Mouse (Mus musculus): ENCODE results near the gene Pbdc1. TPM values are rescaled to one million over a fixed set of nuclear protein-coding genes. Genes with fewer than 3 reads are reported as not detected.
"Not testable (repeated sequence)": the region's sequence is repeated elsewhere in the genome, so short reads cannot be mapped to it uniquely, and the experiment has no call there.

Pbdc1 gene
- polyA plus RNA-seq, 1 experiment from 2014 or later, result 57.9 TPM

- Histone ChIP-seq H3K27ac (ENCODE audit: low read length) (no peak overlapping the region), H3K4me2 (ENCODE audit: low read depth, low read length) (no peak overlapping the region), H3K4me1 (ENCODE audit: control insufficient read depth, insufficient read depth, low read length) (no peaks in the 10 kb centered on the region), H3K4me3 (ENCODE audit: low read length) (no peak overlapping the region), H3K9me3 (ENCODE audit: control insufficient read depth, low read length) (no peaks in the 10 kb centered on the region), H3K36me3 (ENCODE audit: control insufficient read depth, insufficient read depth, low read length) (no peaks in the 10 kb centered on the region), H3K27me3 (replicated peaks; ENCODE audit: control insufficient read depth, insufficient read depth, low read length) (peaks cover 5% of the 10 kb centered on the region; the same call in 1 of the 2 replicates), H3K9ac (ENCODE audit: low read depth, low read length) (no peak overlapping the region)
- WGBS, result 54% methylated on average over 2 of the region's 2 CpGs
- ATAC-seq, result peak; percentile 77
These were observed 35.4 kb downstream of the Pbdc1 start for GRCm38 (mm10) chrX:105114994-105115393.

GRCm38 (mm10) chrX:105120275-105121226 is 41.0 kb downstream of the Pbdc1 start, which contains the start of gene Magee1:
TSS of gene Magee1 (plus strand) at chrX:105120378.
- Histone ChIP-seq H3K9me3 (ENCODE audit: control insufficient read depth, low read length) (no peaks in the 10 kb centered on the region), H3K27ac (ENCODE audit: low read length) (no peak within 1 kb of the TSS), H3K4me1 (ENCODE audit: control insufficient read depth, insufficient read depth, low read length) (no peaks in the 10 kb centered on the region), H3K4me2 (ENCODE audit: low read depth, low read length) (peak within 1 kb of the TSS; percentile 84), H3K4me3 (ENCODE audit: low read length) (peak within 1 kb of the TSS; percentile 56), H3K9ac (ENCODE audit: low read depth, low read length) (peak within 1 kb of the TSS; percentile 67), H3K27me3 (replicated peaks; ENCODE audit: control insufficient read depth, insufficient read depth, low read length) (peaks cover 24% of the 10 kb centered on the region), H3K36me3 (ENCODE audit: control insufficient read depth, insufficient read depth, low read length) (no peaks in the 10 kb centered on the region)
- 15% methylated on average over 65 of the region's 65 CpGs for WGBS
- ATAC-seq, result peak; percentile 66

- peak; percentile 67 for ATAC-seq
- peak overlapping the region; percentile 84 for H3K4me2 ChIP-seq (ENCODE audit: low read depth, low read length)
- 20% methylated on average over 34 of the region's 38 CpGs for WGBS
These were observed 41.8 kb downstream of the Pbdc1 start for GRCm38 (mm10) chrX:105121227-105121865.

GRCm38 (mm10) chrX:105124903-105125302 is 45.3 kb downstream of the Pbdc1 start:
- Histone ChIP-seq H3K27me3 (replicated peaks; ENCODE audit: control insufficient read depth, insufficient read depth, low read length) (peaks cover 20% of the 10 kb centered on the region), H3K9me3 (ENCODE audit: control insufficient read depth, low read length) (no peaks in the 10 kb centered on the region), H3K9ac (ENCODE audit: low read depth, low read length) (no peak overlapping the region), H3K4me2 (ENCODE audit: low read depth, low read length) (no peak overlapping the region), H3K4me1 (ENCODE audit: control insufficient read depth, insufficient read depth, low read length) (no peaks in the 10 kb centered on the region), H3K4me3 (ENCODE audit: low read length) (no peak overlapping the region), H3K27ac (ENCODE audit: low read length) (no peak overlapping the region), H3K36me3 (ENCODE audit: control insufficient read depth, insufficient read depth, low read length) (no peaks in the 10 kb centered on the region)
- 29% methylated on average over 3 of the region's 3 CpGs for WGBS
- no peak for ATAC-seq

More at GRCm38 (mm10) chrX:105121227-105121865, 41.8 kb downstream of the Pbdc1 start:
- Histone ChIP-seq H3K36me3 (ENCODE audit: control insufficient read depth, insufficient read depth, low read length) (no peaks in the 10 kb centered on the region), H3K9ac (ENCODE audit: low read depth, low read length) (peak overlapping the region; percentile 67), H3K27ac (ENCODE audit: low read length) (no peak overlapping the region), H3K4me3 (ENCODE audit: low read length) (peak overlapping the region; percentile 56), H3K9me3 (ENCODE audit: control insufficient read depth, low read length) (no peaks in the 10 kb centered on the region), H3K4me1 (ENCODE audit: control insufficient read depth, insufficient read depth, low read length) (no peaks in the 10 kb centered on the region), H3K27me3 (replicated peaks; ENCODE audit: control insufficient read depth, insufficient read depth, low read length) (peaks cover 24% of the 10 kb centered on the region)

GRCm38 (mm10) chrX:105151872-105152461 is 72.4 kb downstream of the Pbdc1 start:
- WGBS, result 43% methylated on average over 20 of the region's 26 CpGs
- Histone ChIP-seq H3K27me3 (replicated peaks; ENCODE audit: control insufficient read depth, insufficient read depth, low read length) (no peaks in the 10 kb centered on the region), H3K36me3 (ENCODE audit: control insufficient read depth, insufficient read depth, low read length) (no peaks in the 10 kb centered on the region), H3K4me1 (ENCODE audit: control insufficient read depth, insufficient read depth, low read length) (no peaks in the 10 kb centered on the region), H3K27ac (ENCODE audit: low read length) (no peak overlapping the region), H3K4me2 (ENCODE audit: low read depth, low read length) (peak overlapping the region; percentile 19; the same call in 1 of the 2 replicates), H3K9ac (ENCODE audit: low read depth, low read length) (no peak overlapping the region), H3K4me3 (ENCODE audit: low read length) (peak overlapping the region; percentile 19; the same call in 1 of the 2 replicates), H3K9me3 (ENCODE audit: control insufficient read depth, low read length) (no peaks in the 10 kb centered on the region)
- ATAC-seq, result no peak

GRCm38 (mm10) chrX:105165007-105165406 is 85.5 kb downstream of the Pbdc1 start:
- not testable (repeated sequence) for H3K27ac ChIP-seq (ENCODE audit: low read length); H3K4me2 ChIP-seq (ENCODE audit: low read depth, low read length); H3K9me3 ChIP-seq (ENCODE audit: control insufficient read depth, low read length); H3K4me1 ChIP-seq (ENCODE audit: control insufficient read depth, insufficient read depth, low read length); H3K36me3 ChIP-seq (ENCODE audit: control insufficient read depth, insufficient read depth, low read length); H3K4me3 ChIP-seq (ENCODE audit: low read length); ATAC-seq; H3K9ac ChIP-seq (ENCODE audit: low read depth, low read length); H3K27me3 ChIP-seq (replicated peaks; ENCODE audit: control insufficient read depth, insufficient read depth, low read length)
- 75% methylated on average over 6 of the region's 6 CpGs for WGBS

Other genes starting within 250 kb of the Pbdc1 start
- 1.2 TPM in 2 replicates for gene Magee2, start 222.5 kb upstream of the Pbdc1 start, polyA plus RNA-seq (2015; fragmentation: Nextera tagmentation; extraction: Ambion mirVana)
- 13.4 and 14.0 TPM in 2 replicates for gene Magee1, start 40.6 kb downstream of the Pbdc1 start, polyA plus RNA-seq (2015; fragmentation: Nextera tagmentation; extraction: Ambion mirVana)